Mouse (Mus musculus) cerebellum, adult 8-10 months (tissue): ENCODE measurements around the gene Gm11492.

Source experiments
- DNase-seq: peaks from one replicate; pipeline ENCODE4 v3.0.0; 2022

Gene Gm11492

GRCm38 (mm10) chr11:87579713-87580112 is 13.3 kb downstream of the Gm11492 start:
- no peak for DNase-seq

GRCm38 (mm10) chr11:87580543-87581085 is 14.2 kb downstream of the Gm11492 start:
- DNase-seq: no peak

DNA sequence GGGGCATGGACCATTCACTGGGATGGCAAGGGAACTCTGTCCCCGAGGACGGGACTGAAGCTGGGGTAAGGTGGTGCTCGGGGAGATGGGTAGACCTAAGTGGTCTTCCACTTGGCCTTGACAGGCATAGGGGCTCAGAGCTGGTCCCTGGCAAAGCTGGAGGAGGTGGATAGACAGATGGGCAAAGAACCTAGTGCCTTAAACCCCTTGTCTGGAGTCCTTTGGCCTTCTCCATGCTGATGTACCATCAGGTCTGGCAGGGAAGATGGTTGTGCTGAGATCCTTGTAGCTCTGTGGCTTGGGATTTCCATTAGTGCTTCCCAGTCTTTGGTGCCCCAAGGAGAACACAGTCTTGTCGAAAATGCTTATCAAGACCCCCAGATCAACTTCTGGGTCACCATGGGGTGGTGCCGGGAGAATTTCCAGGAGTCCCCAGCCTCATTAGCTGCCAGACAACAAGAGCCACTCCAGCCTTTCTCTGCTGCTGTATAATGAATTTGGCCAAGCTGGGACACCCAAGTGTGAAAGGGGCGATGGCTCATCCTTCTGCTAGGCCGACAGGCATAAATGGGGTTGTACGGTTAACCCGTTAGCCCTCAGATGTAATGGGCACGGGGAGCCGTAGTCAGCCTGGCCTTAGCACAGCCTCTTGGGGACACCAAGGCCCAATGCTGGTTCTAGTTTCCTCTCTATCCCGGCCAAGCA is 14.9 kb downstream of the Gm11492 start:
- no peak for DNase-seq

- DNase-seq: peak; percentile 60
Measured at GRCm38 (mm10) chr11:87581933-87582710, 15.7 kb downstream of the Gm11492 start.

DNA sequence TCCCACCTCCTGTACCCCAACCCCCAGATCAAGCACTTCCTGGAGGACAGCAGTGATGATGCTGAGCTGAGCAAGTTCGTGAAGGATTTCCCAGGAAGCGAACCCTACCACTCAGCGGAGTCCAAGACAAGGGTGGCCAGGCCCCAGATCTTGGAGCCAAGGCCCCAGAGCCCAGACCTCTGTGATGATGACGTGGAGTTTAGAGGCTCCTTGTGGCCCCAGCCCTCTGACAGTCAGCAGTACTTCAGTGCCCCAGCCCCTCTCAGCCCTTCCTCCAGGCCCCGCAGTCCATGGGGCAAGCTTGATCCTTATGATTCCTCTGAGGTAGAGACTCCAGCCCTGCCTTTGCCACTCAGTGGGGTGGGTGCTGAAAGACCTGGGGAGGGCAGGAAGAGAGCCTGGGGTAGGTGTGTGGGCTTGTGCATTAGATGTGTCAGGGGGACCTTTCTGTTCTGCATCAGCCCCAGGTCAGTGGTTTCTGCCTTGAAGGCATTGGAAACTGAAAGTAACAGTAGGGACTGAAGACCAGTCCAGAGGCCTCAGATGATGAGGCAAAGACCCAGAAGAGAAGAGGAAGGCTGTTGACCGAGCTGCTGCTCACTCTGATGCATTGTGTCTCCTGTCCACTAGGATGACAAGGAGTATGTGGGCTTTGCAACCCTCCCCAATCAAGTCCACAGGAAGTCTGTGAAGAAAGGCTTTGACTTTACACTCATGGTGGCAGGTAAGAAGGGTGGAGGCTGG is 17.0 kb downstream of the Gm11492 start:
- DNase-seq: no peak

- no peak for DNase-seq
Measured at GRCm38 (mm10) chr11:87584711-87585505, 18.5 kb downstream of the Gm11492 start.

GRCm38 (mm10) chr11:87587211-87587874 is 20.9 kb downstream of the Gm11492 start:
- DNase-seq: no peak

DNA sequence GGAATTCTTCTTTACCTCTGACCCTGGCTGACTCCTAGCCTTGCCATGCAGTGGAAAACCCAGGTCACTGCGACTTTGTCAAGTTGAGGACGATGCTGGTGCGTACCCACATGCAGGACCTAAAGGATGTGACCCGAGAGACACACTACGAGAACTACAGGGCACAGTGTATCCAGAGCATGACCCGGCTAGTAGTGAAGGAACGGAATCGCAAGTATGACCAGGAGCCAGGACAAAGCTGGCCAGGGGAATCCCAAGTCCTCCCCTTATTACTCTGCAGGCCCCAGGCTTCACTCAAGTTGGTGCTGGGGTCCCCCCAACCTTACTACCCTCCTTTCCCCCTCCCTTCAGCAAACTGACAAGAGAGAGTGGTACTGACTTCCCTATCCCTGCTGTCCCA is 23.2 kb downstream of the Gm11492 start:
- no peak for DNase-seq

- DNase-seq: no peak
Measured at GRCm38 (mm10) chr11:87590841-87591525, 24.5 kb downstream of the Gm11492 start.

GRCm38 (mm10) chr11:87591526-87592353 is 25.3 kb downstream of the Gm11492 start, which contains the start of gene Mtmr4:
Mtmr4 (plus strand) TSS chr11:87592162.
- DNase-seq: peak; percentile 99

DNA sequence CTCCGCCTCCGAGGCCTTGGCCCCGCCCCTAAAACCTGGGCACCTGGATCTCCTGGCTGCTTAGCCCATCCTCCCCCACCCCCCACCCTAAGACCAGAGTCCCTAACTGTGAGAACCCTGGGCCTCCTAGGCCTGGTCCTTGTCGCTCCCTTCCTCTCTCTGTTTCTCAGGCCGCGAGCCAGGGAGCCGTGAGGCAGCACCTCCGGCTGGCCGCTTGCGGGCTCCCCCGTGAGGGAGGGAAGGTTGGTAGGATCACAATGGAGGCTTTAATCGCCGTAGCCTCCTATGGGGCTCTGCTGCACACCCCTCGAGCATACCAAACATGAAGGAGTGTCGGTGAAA is 25.9 kb downstream of the Gm11492 start:
- no peak for DNase-seq

DNA sequence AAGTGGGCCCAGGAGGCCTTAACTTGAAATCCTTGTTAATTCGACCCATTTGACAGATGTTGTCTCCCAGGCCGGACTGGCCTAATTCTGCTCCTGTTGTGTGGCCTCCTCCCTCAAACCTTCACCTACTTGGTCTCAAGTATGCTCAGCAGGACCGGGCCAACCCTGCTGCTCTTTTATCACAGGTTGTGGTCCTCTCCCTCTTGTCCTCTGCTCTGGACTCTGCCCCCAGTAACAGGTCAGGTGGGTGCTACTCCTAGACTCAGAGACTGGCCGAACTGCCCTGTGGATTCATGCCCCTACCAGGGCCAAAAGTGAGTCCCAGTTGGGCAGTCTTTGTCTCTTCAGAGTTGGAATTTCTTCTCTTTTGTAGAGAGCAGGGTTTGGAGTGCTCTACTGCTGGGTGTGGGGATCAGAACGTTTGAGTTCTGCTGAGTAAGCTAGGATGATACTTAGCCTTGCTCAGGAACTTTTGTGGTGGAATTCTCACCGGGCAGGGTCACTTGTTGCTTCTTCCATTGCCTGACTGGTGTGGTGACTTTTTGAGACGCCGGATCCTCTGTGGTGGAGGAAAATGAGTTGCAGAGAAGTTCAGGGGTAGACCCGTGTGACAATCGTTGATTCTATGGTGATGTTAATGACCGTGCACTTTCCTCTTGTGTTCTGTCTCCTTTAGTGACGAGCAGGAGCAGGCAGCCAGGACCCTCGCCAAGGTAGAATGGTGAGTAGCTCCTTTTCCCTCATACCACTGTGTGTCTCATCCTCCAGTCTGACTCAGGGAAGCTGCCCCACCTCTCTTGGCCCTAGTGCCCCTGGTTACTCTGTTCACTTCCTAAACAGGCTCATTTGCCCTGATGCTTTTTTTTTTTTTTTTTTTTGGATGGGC is 26.5 kb downstream of the Gm11492 start:
- no peak for DNase-seq

DNA sequence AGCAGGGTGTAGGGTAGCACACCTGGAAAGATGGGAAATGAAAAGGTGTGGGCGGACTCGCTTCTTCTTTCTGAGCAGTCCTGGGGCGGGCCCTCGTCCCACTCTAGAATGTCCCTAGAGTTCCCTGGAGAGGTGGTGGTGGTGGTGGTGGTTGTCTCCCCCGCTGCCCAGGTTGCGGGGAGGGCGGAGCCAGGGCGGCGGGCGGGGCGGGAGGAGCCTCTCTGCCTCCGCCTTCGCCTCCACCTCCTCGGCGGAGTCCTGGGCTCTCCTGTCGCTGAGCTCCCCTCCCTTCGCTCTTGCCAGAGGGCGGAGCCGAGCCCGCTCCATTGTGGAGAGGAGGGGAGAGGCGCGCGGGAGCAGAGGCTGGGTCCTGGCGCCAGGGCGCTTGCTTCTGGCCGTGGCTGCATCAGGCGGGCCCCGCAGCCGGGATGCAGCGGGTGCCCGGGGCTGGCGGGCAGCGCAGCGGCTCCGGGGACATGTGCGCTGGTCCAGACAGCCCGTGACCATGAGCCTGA is 28.9 kb downstream of the Gm11492 start:
- peak; percentile 85 for DNase-seq

- DNase-seq: no peak
Measured at GRCm38 (mm10) chr11:87595976-87596375, 29.5 kb downstream of the Gm11492 start.

- DNase-seq: no peak
Measured at GRCm38 (mm10) chr11:87596492-87596891, 30.0 kb downstream of the Gm11492 start.

DNA sequence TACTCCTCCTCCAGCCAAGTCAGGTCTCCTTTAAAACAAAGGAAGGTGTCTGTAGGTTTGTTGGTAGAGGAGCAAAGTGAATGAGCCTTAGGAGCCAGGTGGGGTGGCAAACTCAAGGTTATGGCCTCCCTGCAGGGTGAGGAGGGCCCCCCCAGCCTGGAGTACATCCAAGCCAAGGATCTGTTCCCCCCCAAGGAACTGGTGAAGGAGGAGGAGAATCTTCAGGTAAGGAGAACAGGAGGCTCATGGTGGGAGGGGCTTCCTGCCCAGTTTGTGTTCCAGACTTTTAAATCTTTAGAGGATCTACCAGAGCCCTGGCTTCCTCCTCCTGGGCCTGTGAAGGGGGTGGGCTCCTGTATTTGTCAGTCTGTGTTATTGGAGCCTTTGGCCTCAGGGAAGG is 30.6 kb downstream of the Gm11492 start:
- no peak for DNase-seq

- no peak for DNase-seq
Measured at GRCm38 (mm10) chr11:87599395-87600089, 33.1 kb downstream of the Gm11492 start.

- no peak for DNase-seq
Measured at GRCm38 (mm10) chr11:87600322-87600853, 33.9 kb downstream of the Gm11492 start.
